Mouse (Mus musculus): Measurements from ENCODE around the gene Mn1. TPM values are rescaled to one million over a fixed set of nuclear protein-coding genes. Genes with fewer than 3 reads are reported as not detected.

The Mn1 gene
- total and polyA plus RNA-seq, 3 experiments, result 0.05 TPM; not detected in 2

- TF ChIP-seq GATA2 (IDR thresholded peaks at IDR 0.05; ENCODE audit: borderline replicate concordance, low read depth, low read length), result no peak
- no peak for TF ChIP-seq CTCF (IDR thresholded peaks at IDR 0.05; ENCODE audit: low read depth, low read length)
- no peak for TF ChIP-seq POLR2AphosphoS5 (IDR thresholded peaks at IDR 0.05; ENCODE audit: insufficient replicate concordance, low read depth, low read length)
- no peak for TF ChIP-seq GATA1 (IDR thresholded peaks at IDR 0.05; ENCODE audit: borderline replicate concordance, low read length)
- no peak for TF ChIP-seq TAL1 (conservative IDR thresholded peaks at IDR 0.05; ENCODE audit: low read depth, low read length)
- DNase-seq (ENCODE audit: low spot score) (no peak), ATAC-seq (ENCODE audit: extremely low read depth, insufficient number of reproducible peaks, low FRiP score, poor library complexity, severe bottlenecking) (no peak)
- Histone ChIP-seq H3K9me3 (replicated peaks) (peaks cover 88% of the 10 kb centered on the region), H3K27me3 (ENCODE audit: insufficient read depth, low read length) (no peaks in the 10 kb centered on the region), H3K4me3 (ENCODE audit: low read depth, low read length) (no peak overlapping the region), H3K36me3 (replicated peaks) (no peaks in the 10 kb centered on the region), H3K4me1 (ENCODE audit: insufficient read depth, low read depth, low read length) (no peaks in the 10 kb centered on the region)
These were observed 88.7 kb downstream of the Mn1 start for GRCm38 (mm10) chr5:111505824-111506223.

- H3K4me1 ChIP-seq (ENCODE audit: insufficient read depth, low read depth, low read length), result no peaks in the 10 kb centered on the region
- ATAC-seq (ENCODE audit: extremely low read depth, insufficient number of reproducible peaks, low FRiP score, poor library complexity, severe bottlenecking) (no peak), DNase-seq (ENCODE audit: low spot score) (no peak)
- H3K9me3 ChIP-seq (replicated peaks), result peaks cover 93% of the 10 kb centered on the region
- no peaks in the 10 kb centered on the region for H3K27me3 ChIP-seq (ENCODE audit: insufficient read depth, low read length)
- no peaks in the 10 kb centered on the region for H3K36me3 ChIP-seq (replicated peaks)
- no peak overlapping the region for H3K4me3 ChIP-seq (ENCODE audit: low read depth, low read length)
- TF ChIP-seq TAL1 (conservative IDR thresholded peaks at IDR 0.05; ENCODE audit: low read depth, low read length) (no peak), POLR2AphosphoS5 (IDR thresholded peaks at IDR 0.05; ENCODE audit: insufficient replicate concordance, low read depth, low read length) (no peak), GATA2 (IDR thresholded peaks at IDR 0.05; ENCODE audit: borderline replicate concordance, low read depth, low read length) (no peak), CTCF (IDR thresholded peaks at IDR 0.05; ENCODE audit: low read depth, low read length) (no peak)
These were observed 89.2 kb downstream of the Mn1 start for GRCm38 (mm10) chr5:111506410-111506809.

Other genes with a start within 250 kb of the Mn1 start
- 84.8 and 93.5 TPM in 2 replicates for gene Pitpnb, start 86.6 kb upstream of the Mn1 start, total RNA-seq (2014; fragmentation: Nextera tagmentation)
- 14.9 and 19.3 TPM in 2 replicates for gene Pitpnb, start 86.6 kb upstream of the Mn1 start, total RNA-seq (2017)
- gene Pitpnb, start 86.6 kb upstream of the Mn1 start, polyA plus RNA-seq (2012), result 19.5 and 31.5 TPM in 2 replicates

Data from G1E (cell line).